Mouse (Mus musculus) heart, embryonic 11.5 days (tissue): Measurements from ENCODE around the gene Esr2. TPM values are rescaled to one million over a fixed set of nuclear protein-coding genes. Genes with fewer than 3 reads are reported as not detected.

Experiments used
- ATAC-seq: fragments of 200-750 bp; cut with Nextera tagmentation; replicated peaks from 2 replicates; pipeline ENCODE4 v1.8.0; 2017; ENCODE audit warnings: moderate library complexity; ENCODE audit not compliant: insufficient number of reproducible peaks, low FRiP score, low TSS enrichment
- H3K27ac ChIP-seq: fragments of 300-500 bp; sonication (generic); 2 replicates; pipeline ENCODE4 v1.5.1; 2014; ENCODE audit warnings: mild to moderate bottlenecking, low read depth, low read length
- H3K27me3 ChIP-seq: fragments of 300-500 bp; sonication (generic); 2 replicates; pipeline ENCODE4 v1.6.1; 2014; ENCODE audit warnings: mild to moderate bottlenecking, low read length, mixed read lengths; ENCODE audit not compliant: control insufficient read depth, insufficient read depth
- H3K36me3 ChIP-seq: fragments of 300-500 bp; sonication (generic); 2 replicates; pipeline ENCODE4 v1.6.1; 2014; ENCODE audit warnings: mild to moderate bottlenecking, low read length, moderate library complexity, mixed read lengths; ENCODE audit not compliant: control insufficient read depth, insufficient read depth
- H3K4me1 ChIP-seq: fragments of 300-500 bp; sonication (generic); 2 replicates; pipeline ENCODE4 v1.6.1; 2014; ENCODE audit warnings: low read length; ENCODE audit not compliant: control insufficient read depth, insufficient read depth
- H3K4me2 ChIP-seq: fragments of 300-500 bp; sonication (generic); 2 replicates; pipeline ENCODE4 v1.6.1; 2014; ENCODE audit warnings: mild to moderate bottlenecking, moderate library complexity
- H3K4me3 ChIP-seq: fragments of 300-500 bp; sonication (generic); 2 replicates; pipeline ENCODE4 v1.5.1; 2014; ENCODE audit warnings: low read depth, low read length
- H3K9ac ChIP-seq: fragments of 300-500 bp; sonication (generic); 2 replicates; pipeline ENCODE4 v1.6.1; 2014; ENCODE audit warnings: mild to moderate bottlenecking, low read depth, low read length, moderate library complexity
- H3K9me3 ChIP-seq: fragments of 300-500 bp; sonication (generic); replicated peaks from 2 replicates; pipeline ENCODE4 v1.6.1; 2016; ENCODE audit warnings: low read length; ENCODE audit not compliant: control insufficient read depth
- WGBS: fragments of 180-500 bp; shearing (Covaris S2); extraction: QIAGEN DNeasy Blood & Tissue Kit; methylation state at CpG from one replicate; pipeline ENCODE4 v1.1.7; 2014; ENCODE audit not compliant: insufficient replicate concordance; 5-methylcytosine and 5-hydroxymethylcytosine counted together
- polyA plus RNA-seq: library from polyadenylated mRNA; unstranded; fragments of >200 nt; fragmentation: Nextera tagmentation; extraction: Ambion mirVana; gene quantifications from 2 replicates; pipeline ENCODE4 v1.2.1, GENCODE M21; 2014

Gene Esr2
- polyA plus RNA-seq, 1 experiment from 2014 or later: 0.23 TPM

DNA sequence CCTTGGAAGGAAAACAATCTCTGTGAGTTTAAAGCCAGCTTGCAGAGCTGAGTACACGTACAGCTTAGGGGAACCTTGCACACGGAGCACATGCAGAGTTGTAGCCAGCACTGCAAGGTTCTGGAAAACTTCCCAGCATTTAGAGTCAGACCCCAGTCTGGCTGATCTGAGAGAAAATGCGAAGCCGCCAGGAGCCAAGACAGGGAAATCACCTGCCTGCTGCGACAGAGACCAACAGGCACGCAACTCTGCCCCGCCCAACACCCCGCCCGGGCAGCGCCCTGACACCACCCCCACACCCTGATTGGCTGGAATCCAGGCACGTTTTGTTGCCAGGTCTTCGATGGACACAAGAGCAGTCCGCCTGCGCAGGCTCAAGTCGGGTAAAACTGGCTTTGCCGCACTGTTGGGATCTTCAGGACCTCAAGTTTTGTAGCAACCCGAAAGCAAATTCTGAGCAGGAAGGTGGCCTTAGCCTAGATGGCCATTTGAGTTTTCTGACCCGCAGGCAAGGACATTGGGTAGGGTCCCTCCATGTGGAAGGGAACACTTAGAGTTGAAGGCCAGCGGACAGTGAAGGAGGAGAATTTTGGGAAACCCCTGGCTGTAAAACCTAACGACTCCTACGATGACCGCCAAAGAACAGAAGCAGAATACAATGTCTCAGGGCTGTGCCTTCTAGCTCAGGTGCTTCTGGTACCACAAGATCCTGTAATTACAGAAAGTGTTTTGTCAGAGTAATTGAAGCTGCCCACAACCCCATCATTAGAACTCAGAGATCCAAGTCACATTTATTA is 19.1 kb upstream of the Esr2 start:
- peak overlapping the region; percentile 97 for H3K4me2 ChIP-seq
- H3K4me3 ChIP-seq: peak overlapping the region; percentile 38
- H3K4me1 ChIP-seq: peaks cover 9% of the 10 kb centered on the region; the same call in 1 of the 2 replicates
- peak; percentile 69 for ATAC-seq
- H3K27me3 ChIP-seq: no peaks in the 10 kb centered on the region
- no peaks in the 10 kb centered on the region for H3K36me3 ChIP-seq
- under 1% methylated on average over 22 of the region's 22 CpGs for WGBS
- H3K9me3 ChIP-seq: no peaks in the 10 kb centered on the region
- H3K9ac ChIP-seq: peak overlapping the region; percentile 47
- H3K27ac ChIP-seq: 0 out of 2 replicates have a peak overlapping the region, but pooled peaks have one; percentile 47

DNA sequence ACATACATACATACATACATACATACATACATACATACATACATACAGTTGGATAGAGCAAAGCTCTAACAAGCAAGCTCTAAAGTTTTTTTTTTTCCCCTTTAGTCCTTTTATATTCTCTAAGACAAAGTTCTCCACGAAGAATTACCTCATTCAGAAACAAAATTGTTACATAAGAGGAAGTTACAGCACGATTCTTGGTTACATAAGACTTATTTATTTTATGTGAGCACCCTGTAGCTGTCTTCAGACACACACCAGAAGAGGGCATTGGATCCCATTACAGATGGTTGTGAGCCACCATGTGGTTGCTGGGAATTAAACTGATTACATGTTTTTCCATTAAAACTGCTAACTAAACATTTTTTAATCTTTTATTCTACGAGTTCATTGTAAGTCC is 17.5 kb upstream of the Esr2 start:
- Histone ChIP-seq H3K27me3 (no peaks in the 10 kb centered on the region), H3K4me3 (no peak overlapping the region), H3K27ac (no peak overlapping the region), H3K4me2 (no peak overlapping the region), H3K9ac (no peak overlapping the region), H3K4me1 (peaks cover 9% of the 10 kb centered on the region; the same call in 1 of the 2 replicates), H3K36me3 (no peaks in the 10 kb centered on the region), H3K9me3 (no peaks in the 10 kb centered on the region)
- no peak for ATAC-seq
- 64% methylated on average over 3 of the region's 3 CpGs for WGBS

GRCm38 (mm10) chr12:76190940-76191339 is 13.9 kb upstream of the Esr2 start:
- H3K27ac ChIP-seq: no peak overlapping the region
- H3K36me3 ChIP-seq: no peaks in the 10 kb centered on the region
- no peak overlapping the region for H3K4me3 ChIP-seq
- ATAC-seq: no peak
- H3K9me3 ChIP-seq: no peaks in the 10 kb centered on the region
- H3K27me3 ChIP-seq: no peaks in the 10 kb centered on the region
- H3K4me1 ChIP-seq: 0 out of 2 replicates have a peak, but pooled peaks cover 2% of the 10 kb centered on the region
- WGBS: 40% methylated on average over 11 of the region's 11 CpGs
- no peak overlapping the region for H3K4me2 ChIP-seq
- no peak overlapping the region for H3K9ac ChIP-seq

GRCm38 (mm10) chr12:76187849-76188248 is 10.8 kb upstream of the Esr2 start:
- no peaks in the 10 kb centered on the region for H3K27me3 ChIP-seq
- H3K4me2 ChIP-seq: no peak overlapping the region
- ATAC-seq: no peak; the same call in 1 of the 2 replicates
- no peaks in the 10 kb centered on the region for H3K9me3 ChIP-seq
- H3K36me3 ChIP-seq: no peaks in the 10 kb centered on the region
- H3K4me3 ChIP-seq: no peak overlapping the region
- 34% methylated on average over 8 of the region's 8 CpGs for WGBS
- no peak overlapping the region for H3K27ac ChIP-seq
- H3K9ac ChIP-seq: no peak overlapping the region
- no peaks in the 10 kb centered on the region for H3K4me1 ChIP-seq

DNA sequence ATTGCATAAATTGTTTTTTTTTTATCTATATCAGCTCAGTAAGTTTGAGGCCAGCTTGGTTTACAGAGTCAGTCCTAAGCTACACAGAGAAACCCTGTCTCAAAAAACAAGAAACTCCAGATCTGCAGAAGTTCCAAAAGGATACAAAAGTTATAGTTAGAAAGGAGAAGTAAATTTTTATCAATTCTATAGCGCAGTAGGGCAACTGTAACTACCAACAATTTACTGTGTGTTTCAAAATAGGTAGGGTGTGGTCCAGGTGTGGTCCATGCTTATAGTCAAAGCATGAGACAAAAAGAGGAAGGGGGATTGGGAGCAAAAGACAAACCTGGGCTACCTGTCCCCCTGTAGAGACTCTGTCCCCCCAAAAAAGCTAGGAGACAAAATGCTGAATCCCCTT is 9.4 kb upstream of the Esr2 start:
- no peaks in the 10 kb centered on the region for H3K27me3 ChIP-seq
- no peaks in the 10 kb centered on the region for H3K9me3 ChIP-seq
- H3K4me2 ChIP-seq: no peak overlapping the region
- no peak overlapping the region for H3K4me3 ChIP-seq
- no peak for ATAC-seq
- H3K4me1 ChIP-seq: no peaks in the 10 kb centered on the region
- H3K36me3 ChIP-seq: no peaks in the 10 kb centered on the region
- H3K9ac ChIP-seq: no peak overlapping the region
- H3K27ac ChIP-seq: no peak overlapping the region
- WGBS: 85% methylated on average over 1 of the region's 1 CpGs

GRCm38 (mm10) chr12:76185167-76185816 is 8.2 kb upstream of the Esr2 start:
- no peaks in the 10 kb centered on the region for H3K36me3 ChIP-seq
- H3K9me3 ChIP-seq: no peaks in the 10 kb centered on the region
- ATAC-seq: no peak
- 65% methylated on average over 10 of the region's 10 CpGs for WGBS
- H3K4me3 ChIP-seq: no peak overlapping the region
- no peaks in the 10 kb centered on the region for H3K27me3 ChIP-seq
- H3K9ac ChIP-seq: no peak overlapping the region
- no peak overlapping the region for H3K4me2 ChIP-seq
- H3K27ac ChIP-seq: no peak overlapping the region
- no peaks in the 10 kb centered on the region for H3K4me1 ChIP-seq

DNA sequence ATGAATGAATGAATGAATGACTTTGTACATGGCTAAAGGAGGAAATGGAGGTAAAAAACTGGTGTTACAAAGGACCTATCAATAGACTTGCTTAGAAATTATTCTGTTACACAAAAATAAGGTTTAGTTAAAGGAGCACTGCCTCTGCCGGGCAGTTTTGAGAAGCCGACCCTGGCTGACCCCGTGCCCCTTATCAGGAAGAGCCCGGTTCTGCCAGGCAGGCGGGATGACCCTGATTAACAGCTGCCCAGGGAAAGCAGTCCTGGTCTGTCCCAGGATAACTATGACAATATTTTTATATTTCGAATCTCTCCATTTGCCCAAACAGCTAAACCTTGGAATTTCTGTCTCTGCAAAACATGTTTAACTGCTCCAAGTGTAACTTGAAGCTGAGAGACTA is 7.2 kb upstream of the Esr2 start:
- Histone ChIP-seq H3K4me2 (no peak overlapping the region), H3K9me3 (no peaks in the 10 kb centered on the region), H3K36me3 (no peaks in the 10 kb centered on the region), H3K27ac (no peak overlapping the region), H3K9ac (no peak overlapping the region), H3K27me3 (no peaks in the 10 kb centered on the region), H3K4me3 (no peak overlapping the region), H3K4me1 (no peaks in the 10 kb centered on the region)
- no peak for ATAC-seq
- WGBS: 48% methylated on average over 6 of the region's 6 CpGs

DNA sequence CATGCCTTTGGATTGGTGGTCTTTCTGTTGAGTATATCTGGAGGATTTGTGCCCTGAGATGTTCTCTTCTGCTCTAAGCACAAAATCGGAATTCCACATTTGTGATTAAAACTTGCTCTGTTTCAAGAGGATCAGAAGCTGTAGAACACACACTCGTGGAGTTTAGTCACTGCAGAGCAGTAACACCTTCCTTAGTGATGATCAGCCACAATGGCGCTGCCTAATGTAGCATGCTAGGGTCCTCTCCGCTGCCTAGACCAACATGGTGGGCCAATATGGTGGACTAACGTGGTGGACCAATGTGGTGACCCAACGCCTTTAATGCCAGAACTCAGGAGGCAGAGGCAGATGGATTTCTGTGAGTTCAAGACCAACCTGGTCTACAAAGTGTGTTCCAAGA is 5.8 kb upstream of the Esr2 start:
- no peak overlapping the region for H3K4me3 ChIP-seq
- H3K27me3 ChIP-seq: no peaks in the 10 kb centered on the region
- H3K36me3 ChIP-seq: no peaks in the 10 kb centered on the region
- H3K4me1 ChIP-seq: no peaks in the 10 kb centered on the region
- ATAC-seq: no peak
- H3K27ac ChIP-seq: no peak overlapping the region
- 77% methylated on average over 6 of the region's 6 CpGs for WGBS
- H3K4me2 ChIP-seq: no peak overlapping the region
- no peak overlapping the region for H3K9ac ChIP-seq
- no peaks in the 10 kb centered on the region for H3K9me3 ChIP-seq
